Mouse (Mus musculus) layer of hippocampus, adult 2 months (tissue): ENCODE results near the gene Syt2. TPM values are rescaled to one million over a fixed set of nuclear protein-coding genes. Genes with fewer than 3 reads are reported as not detected.

ENCODE experiments used
- DNase-seq, 2 experiments: peaks; one replicate each; pipeline ENCODE4 v3.0.0; 2022; ENCODE audit warnings: low spot score in 2 of 2
- H3K27ac ChIP-seq: fragments of 200-600 bp; 2 replicates; pipeline ENCODE4 v1.8.1; 2022
- H3K4me3 ChIP-seq: fragments of 200-600 bp; 2 replicates; pipeline ENCODE4 v1.8.1; 2022; ENCODE audit warnings: mild to moderate bottlenecking
- CTCF ChIP-seq: fragments of 200-600 bp; conservative IDR thresholded peaks from 2 replicates; pipeline ENCODE4 v1.8.1; 2022; ENCODE audit warnings: antibody characterized with exemption, mild to moderate bottlenecking, moderate library complexity
- long read RNA-seq, 2 experiments: library from polyadenylated mRNA; stranded (forward); transcript quantifications; one replicate each; pipeline ENCODE4 v2.0.0; 2021; ENCODE audit warnings: borderline mapping rate in 2 of 2
- total RNA-seq, 2 experiments: library from RNA; stranded (reverse); gene quantifications; 2 replicates each; pipeline ENCODE4 v1.2.3; 2021

Syt2 gene
- total RNA-seq, result 10 to 100 TPM; 17.9 to 18.6 TPM
- long read RNA-seq, experiment 1, full-length matches to known transcripts, result 2 of 19 reads
- long read RNA-seq, experiment 1, partial matches to known transcripts, result 1 of 19 reads
- long read RNA-seq, experiment 1, other reads (novel, unspliced or antisense), result 16 of 19 reads
- long read RNA-seq, experiment 2, partial matches to known transcripts, result 6 of 11 reads
- long read RNA-seq, experiment 2, other reads (novel, unspliced or antisense), result 5 of 11 reads

- TF ChIP-seq CTCF, result no peak
- no peak within 1 kb of the TSS for H3K27ac ChIP-seq
- peak within 1 kb of the TSS; percentile 53 for H3K4me3 ChIP-seq
- peak in 1 of 2 experiments; percentile 35 for DNase-seq
Observed at GRCm38 (mm10) chr1:134646261-134646962, at the start of gene Syt2. Gene Syt2 (plus strand): TSS chr1:134646677.

GRCm38 (mm10) chr1:134597339-134598054 is 49.0 kb upstream of the Syt2 start:
- DNase-seq, result no peak
- no peak for TF ChIP-seq CTCF
- Histone ChIP-seq H3K4me3 (no peak overlapping the region), H3K27ac (no peak overlapping the region)

- TF ChIP-seq CTCF, result 0 out of 2 replicates have a peak, but pooled peaks have one; percentile 7
- Histone ChIP-seq H3K4me3 (no peak overlapping the region), H3K27ac (no peak overlapping the region)
- no peak for DNase-seq
Observed at GRCm38 (mm10) chr1:134604086-134604485, 42.4 kb upstream of the Syt2 start.

GRCm38 (mm10) chr1:134605670-134606069 is 40.8 kb upstream of the Syt2 start:
- no peak for DNase-seq
- Histone ChIP-seq H3K27ac (no peak overlapping the region), H3K4me3 (no peak overlapping the region)
- TF ChIP-seq CTCF, result no peak

- H3K4me3 ChIP-seq, result no peak overlapping the region
- DNase-seq, result no peak
- no peak overlapping the region for H3K27ac ChIP-seq
- TF ChIP-seq CTCF, result no peak
Observed at GRCm38 (mm10) chr1:134606381-134606780, 40.1 kb upstream of the Syt2 start.

- Histone ChIP-seq H3K27ac (no peak overlapping the region), H3K4me3 (no peak overlapping the region)
- no peak for DNase-seq
- peak; percentile 43 for TF ChIP-seq CTCF
Observed at GRCm38 (mm10) chr1:134607279-134607678, 39.2 kb upstream of the Syt2 start.

GRCm38 (mm10) chr1:134609172-134609571 is 37.3 kb upstream of the Syt2 start:
- H3K27ac ChIP-seq, result no peak overlapping the region
- no peak for DNase-seq
- no peak overlapping the region for H3K4me3 ChIP-seq
- no peak for TF ChIP-seq CTCF

- TF ChIP-seq CTCF, result no peak
- Histone ChIP-seq H3K4me3 (no peak overlapping the region), H3K27ac (no peak overlapping the region)
- no peak for DNase-seq
Observed at GRCm38 (mm10) chr1:134614554-134614953, 31.9 kb upstream of the Syt2 start.

- TF ChIP-seq CTCF, result no peak
- no peak for DNase-seq
- H3K27ac ChIP-seq, result no peak overlapping the region
- H3K4me3 ChIP-seq, result no peak overlapping the region
Observed at GRCm38 (mm10) chr1:134614988-134615387, 31.5 kb upstream of the Syt2 start.

- no peak for TF ChIP-seq CTCF
- H3K27ac ChIP-seq, result no peak overlapping the region
- no peak for DNase-seq
- no peak overlapping the region for H3K4me3 ChIP-seq
Observed at GRCm38 (mm10) chr1:134617656-134618055, 28.8 kb upstream of the Syt2 start.

GRCm38 (mm10) chr1:134625325-134625724 is 21.2 kb upstream of the Syt2 start:
- no peak for TF ChIP-seq CTCF
- no peak overlapping the region for H3K4me3 ChIP-seq
- no peak overlapping the region for H3K27ac ChIP-seq
- no peak for DNase-seq

- H3K4me3 ChIP-seq, result no peak overlapping the region
- TF ChIP-seq CTCF, result no peak
- DNase-seq, result no peak
- no peak overlapping the region for H3K27ac ChIP-seq
Observed at GRCm38 (mm10) chr1:134629455-134629854, 17.0 kb upstream of the Syt2 start.

- DNase-seq, result no peak
- H3K27ac ChIP-seq, result no peak overlapping the region
- H3K4me3 ChIP-seq, result no peak overlapping the region
- TF ChIP-seq CTCF, result no peak
Observed at GRCm38 (mm10) chr1:134634296-134634695, 12.2 kb upstream of the Syt2 start.
